ENCODE assay signal across 24 mouse cellular contexts in the genomic region with DNA sequence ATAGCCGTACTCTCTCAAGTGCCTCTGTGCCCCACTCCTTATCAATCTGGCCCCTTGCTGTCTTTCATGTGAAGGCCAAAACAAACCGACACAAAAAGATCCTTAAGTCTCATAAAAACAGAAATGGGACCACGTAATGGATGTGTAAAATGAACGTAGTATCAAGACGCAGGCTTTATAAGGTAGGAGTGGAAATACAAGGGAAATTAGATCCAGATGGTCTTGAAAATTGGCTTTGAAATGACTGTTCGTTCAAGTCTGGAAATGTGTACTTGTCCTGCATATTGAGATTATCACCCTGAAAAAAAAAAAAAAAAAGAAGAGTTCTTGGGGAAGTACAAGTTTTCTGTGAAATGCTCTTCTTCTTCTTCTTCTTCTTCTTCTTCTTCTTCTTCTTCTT.
"Had no signal": no experiment of that assay in that cellular context is flagged by ENCODE, and none has a peak within 500 bp of the region (broad histone marks: within the 10 kb centered on the region; RNA-seq: fewer than 3 reads in every experiment).

No protein-coding gene starts in this region.

- H3K27me3 ChIP-seq: heart, embryonic 13.5 days; heart, embryonic 15.5 days; hindbrain, embryonic 13.5 days; hindbrain, embryonic 15.5 days; intestine, embryonic 15.5 days; limb, embryonic 15.5 days; liver, embryonic 12.5 days had no signal

- H3K27ac ChIP-seq: heart, adult 2 months; heart, embryonic 13.5 days; heart, embryonic 15.5 days; hindbrain, embryonic 13.5 days; hindbrain, embryonic 15.5 days; hindbrain, postnatal 0 days; intestine, embryonic 15.5 days; layer of hippocampus, adult 2 months; left cerebral cortex, adult 2 months; limb, embryonic 15.5 days; liver, embryonic 12.5 days; liver, embryonic 14.5 days had no signal

- H3K4me2 ChIP-seq: heart, embryonic 11.5 days; heart, embryonic 13.5 days; heart, embryonic 15.5 days; hindbrain, embryonic 13.5 days; hindbrain, embryonic 15.5 days; intestine, embryonic 15.5 days; limb, embryonic 15.5 days; liver, embryonic 12.5 days had no signal

- H3K4me3 ChIP-seq: heart, adult 2 months; heart, embryonic 13.5 days; heart, embryonic 15.5 days; hindbrain, embryonic 13.5 days; hindbrain, embryonic 15.5 days; intestine, embryonic 15.5 days; layer of hippocampus, adult 2 months; left cerebral cortex, adult 2 months; limb, embryonic 15.5 days; liver, embryonic 12.5 days had no signal

- DNase-seq: gastrocnemius, postnatal 14 days; gastrocnemius, postnatal 36 days; heart, adult 2 months; heart, postnatal 14 days; heart, postnatal 36 days; kidney, adult 18-20 months; kidney, adult 8-10 months; kidney, postnatal 10 days; kidney, postnatal 25 days; kidney, postnatal 4 days had no signal

- H3K4me1 ChIP-seq: heart, embryonic 15.5 days; hindbrain, embryonic 13.5 days; hindbrain, embryonic 15.5 days; intestine, embryonic 15.5 days; liver, embryonic 12.5 days had no signal

- H3K9me3 ChIP-seq: heart, embryonic 15.5 days; hindbrain, embryonic 15.5 days; intestine, embryonic 15.5 days; limb, embryonic 15.5 days; liver, embryonic 12.5 days had no signal

- H3K36me3 ChIP-seq: heart, embryonic 13.5 days; heart, embryonic 15.5 days; hindbrain, embryonic 13.5 days; hindbrain, embryonic 15.5 days; intestine, embryonic 15.5 days; limb, embryonic 15.5 days; liver, embryonic 12.5 days had no signal

- ATAC-seq: hindbrain, postnatal 0 days; inflammation-experienced regulatory T-cells, adult 6 months; intestine, embryonic 15.5 days; intestine, postnatal 0 days; liver, embryonic 12.5 days had no signal

- H3K9ac ChIP-seq: heart, embryonic 13.5 days; heart, embryonic 15.5 days; hindbrain, embryonic 13.5 days; hindbrain, embryonic 15.5 days; intestine, embryonic 15.5 days; limb, embryonic 15.5 days; liver, embryonic 12.5 days; liver, embryonic 14.5 days had no signal
